Mouse (Mus musculus): ENCODE results near the gene Syt6. TPM values are rescaled to one million over a fixed set of nuclear protein-coding genes. Genes with fewer than 3 reads are reported as not detected.

Syt6 gene
- 0.18 TPM in 1 of 2 replicates, not detected in the other for polyA plus RNA-seq (2012; rRNA removed; ENCODE audit: low replicate concordance)

DNA sequence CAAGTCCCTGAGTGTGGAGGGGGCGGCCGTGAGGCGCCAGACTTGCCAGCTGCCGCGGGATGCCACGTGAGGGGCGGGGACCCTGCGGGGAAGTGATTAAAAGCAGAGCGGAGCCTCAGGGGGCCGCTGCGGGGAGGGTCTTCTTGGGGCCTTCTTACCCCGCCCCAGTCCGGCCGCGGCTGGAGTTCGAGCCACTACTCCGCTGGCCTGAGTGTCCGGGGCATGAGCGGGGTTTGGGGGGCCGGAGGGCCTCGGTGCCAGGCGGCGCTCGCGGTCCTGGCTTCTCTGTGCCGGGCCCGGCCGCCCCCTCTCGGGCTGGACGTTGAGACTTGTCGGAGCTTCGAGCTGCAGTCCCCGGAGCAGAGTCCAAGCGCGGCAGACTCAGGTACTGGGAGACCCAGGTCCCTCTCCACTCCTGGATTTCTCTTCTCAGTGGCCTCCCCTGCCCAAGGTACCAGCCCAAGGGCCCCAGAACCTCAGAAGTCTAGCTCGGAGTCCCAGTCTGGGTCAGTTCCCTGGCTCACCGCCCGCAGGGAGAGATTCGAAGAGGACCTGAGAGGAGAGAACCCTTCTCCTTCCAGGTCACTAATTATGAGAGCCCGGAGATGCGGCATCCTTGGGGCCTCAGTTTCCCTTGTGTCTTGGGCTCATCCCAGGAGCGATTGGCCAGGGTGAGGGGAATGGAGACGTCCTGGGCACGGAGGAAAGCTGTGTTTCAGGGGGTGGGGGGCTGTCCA lies at the start of gene Syt6:
TSS of gene Syt6 (plus strand) at position 76 of the 737 bp plus-strand sequence.

DNA sequence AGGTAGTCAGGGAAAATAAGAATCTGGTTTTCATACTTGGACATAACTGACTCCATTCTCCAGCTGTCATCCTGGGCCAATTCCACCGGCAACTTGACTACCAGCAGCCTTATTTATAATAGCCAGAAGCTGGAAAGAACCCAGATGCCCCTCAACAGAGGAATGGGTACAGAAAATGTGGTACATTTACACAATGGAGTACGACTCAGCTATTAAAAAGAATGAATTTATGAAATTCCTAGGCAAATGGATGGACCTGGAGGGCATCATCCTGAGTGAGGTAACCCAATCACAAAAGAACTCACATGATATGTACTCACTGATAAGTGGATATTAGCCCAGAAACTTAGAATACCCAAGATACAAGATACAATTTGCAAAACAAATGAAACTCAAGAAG lies 70.9 kb downstream of the Syt6 start, which contains the start of gene Atg4a-ps:
TSS of gene Atg4a-ps (minus strand) at position 101 of the 400 bp plus-strand sequence.

Other genes starting within 250 kb of the Syt6 start
- gene Atg4a-ps, start 70.8 kb downstream of the Syt6 start, polyA plus RNA-seq (2012; rRNA removed; ENCODE audit: low replicate concordance), result 0.07 TPM in 1 of 2 replicates, not detected in the other
- 10.8 and 17.0 TPM in 2 replicates for gene Olfml3, start 162.8 kb downstream of the Syt6 start, polyA plus RNA-seq (2012; rRNA removed; ENCODE audit: low replicate concordance)
- not detected in 2 replicates for gene Gm10964, start 164.1 kb downstream of the Syt6 start, polyA plus RNA-seq (2012; rRNA removed; ENCODE audit: low replicate concordance)
- gene Hipk1, start 216.3 kb downstream of the Syt6 start, polyA plus RNA-seq (2012; rRNA removed; ENCODE audit: low replicate concordance), result 81.0 and 97.1 TPM in 2 replicates
- 16.3 and 19.2 TPM in 2 replicates for gene Dclre1b, start 234.2 kb downstream of the Syt6 start, polyA plus RNA-seq (2012; rRNA removed; ENCODE audit: low replicate concordance)
- gene Ap4b1, start 234.3 kb downstream of the Syt6 start, polyA plus RNA-seq (2012; rRNA removed; ENCODE audit: low replicate concordance), result 10.9 and 23.3 TPM in 2 replicates
- gene Gm43064, start 234.3 kb downstream of the Syt6 start, polyA plus RNA-seq (2012; rRNA removed; ENCODE audit: low replicate concordance), result 0.13 TPM in 1 of 2 replicates, not detected in the other

Data from mammary gland, adult 2 months (tissue).